Mouse (Mus musculus) C2C12 (cell line): Measurements from ENCODE around the gene Caprin2. TPM values are rescaled to one million over a fixed set of nuclear protein-coding genes. Genes with fewer than 3 reads are reported as not detected.

ENCODE experiments used
- H3K27me3 ChIP-seq: one replicate; pipeline ENCODE4 v1.6.1; 2011; ENCODE audit not compliant: control insufficient read depth, insufficient read depth, insufficient read length
- H3K36me3 ChIP-seq: one replicate; pipeline ENCODE4 v1.6.1; 2011; ENCODE audit not compliant: control insufficient read depth, insufficient read depth
- H3K4me3 ChIP-seq: one replicate; pipeline ENCODE4 v1.5.1; 2011; ENCODE audit warnings: mild to moderate bottlenecking, control low read depth; ENCODE audit not compliant: poor library complexity, insufficient read depth, severe bottlenecking
- H3K79me2 ChIP-seq: one replicate; pipeline ENCODE4 v1.6.1; 2011; ENCODE audit not compliant: control insufficient read depth, insufficient read depth
- H3K79me3 ChIP-seq: one replicate; pipeline ENCODE4 v1.6.1; 2011; ENCODE audit warnings: low read depth, control low read depth
- H3ac ChIP-seq: one replicate; pipeline ENCODE3; 2011; ENCODE audit warnings: low read depth; ENCODE audit not compliant: control insufficient read depth, insufficient read length
- CEBPB ChIP-seq: IDR thresholded peaks from one replicate; pipeline ENCODE4 v1.6.1; 2011; ENCODE audit warnings: low read depth, mild to moderate bottlenecking, control low read depth, moderate library complexity
- CTCF ChIP-seq: IDR thresholded peaks from one replicate; pipeline ENCODE4 v1.5.1; 2011; ENCODE audit not compliant: control insufficient read depth, insufficient read depth, insufficient read length
- FOSL1 ChIP-seq: IDR thresholded peaks from one replicate; pipeline ENCODE4 v1.8.0; 2011; ENCODE audit warnings: mild to moderate bottlenecking, low read length; ENCODE audit not compliant: poor library complexity, insufficient read depth, severe bottlenecking
- MAX ChIP-seq: IDR thresholded peaks from one replicate; pipeline ENCODE4 v1.6.1; 2011; ENCODE audit warnings: mild to moderate bottlenecking, control low read depth
- MYOD1 ChIP-seq: IDR thresholded peaks from one replicate; pipeline ENCODE4 v1.6.1; 2011; ENCODE audit warnings: low read depth; ENCODE audit not compliant: control insufficient read depth, insufficient read length
- MYOG ChIP-seq: IDR thresholded peaks from one replicate; pipeline ENCODE4 v1.6.1; 2011; ENCODE audit not compliant: control insufficient read depth, insufficient read length; ENCODE audit errors: extremely low read depth
- USF1 ChIP-seq: IDR thresholded peaks from one replicate; pipeline ENCODE4 v1.6.1; 2011; ENCODE audit warnings: low read depth, mild to moderate bottlenecking, control low read depth, moderate library complexity
- polyA plus RNA-seq: library from polyadenylated mRNA; unstranded; fragments of >200 nt; fragmentation: generic; extraction: Trizol; gene quantifications from one replicate; pipeline ENCODE4 v1.2.1, GENCODE M21; 2012; ENCODE audit warnings: missing spikeins

Gene Caprin2
- polyA plus RNA-seq, 1 experiment: 1.8 TPM

- Histone ChIP-seq H3K79me2 (peaks cover 68% of the 10 kb centered on the region), H3K79me3 (peaks cover 35% of the 10 kb centered on the region), H3K36me3 (no peaks in the 10 kb centered on the region), H3K27me3 (no peaks in the 10 kb centered on the region), H3K4me3 (peak overlapping the region; percentile 80), H3ac (peak overlapping the region; percentile 77)
- TF ChIP-seq CEBPB: no peak
- TF ChIP-seq FOSL1: no peak
- TF ChIP-seq MYOG: no peak
- no peak for TF ChIP-seq CTCF
- no peak for TF ChIP-seq MYOD1
- TF ChIP-seq MAX: no peak
- TF ChIP-seq USF1: no peak
These were observed 65.7 kb downstream of the Caprin2 start for GRCm38 (mm10) chr6:148830355-148830747.

GRCm38 (mm10) chr6:148826119-148826518 lies 69.9 kb downstream of the Caprin2 start:
- Histone ChIP-seq H3K27me3 (no peaks in the 10 kb centered on the region), H3K36me3 (peaks cover 21% of the 10 kb centered on the region), H3K4me3 (no peak overlapping the region), H3K79me3 (peaks cover 35% of the 10 kb centered on the region), H3K79me2 (peaks cover 54% of the 10 kb centered on the region), H3ac (no peak overlapping the region)
- TF ChIP-seq FOSL1 (no peak), MAX (no peak), MYOG (no peak), CEBPB (no peak), MYOD1 (no peak), USF1 (no peak), CTCF (no peak)

- no peak for TF ChIP-seq CTCF
- TF ChIP-seq FOSL1: no peak
- no peak for TF ChIP-seq MYOD1
- no peak for TF ChIP-seq USF1
- no peak for TF ChIP-seq CEBPB
- TF ChIP-seq MYOG: no peak
- no peak for TF ChIP-seq MAX
- H3K79me3 ChIP-seq: no peaks in the 10 kb centered on the region
- peaks cover 46% of the 10 kb centered on the region for H3K36me3 ChIP-seq
- H3K4me3 ChIP-seq: no peak overlapping the region
- H3K79me2 ChIP-seq: no peaks in the 10 kb centered on the region
- H3K27me3 ChIP-seq: no peaks in the 10 kb centered on the region
- no peak overlapping the region for H3ac ChIP-seq
These were observed 77.3 kb downstream of the Caprin2 start for GRCm38 (mm10) chr6:148818624-148819343.

DNA sequence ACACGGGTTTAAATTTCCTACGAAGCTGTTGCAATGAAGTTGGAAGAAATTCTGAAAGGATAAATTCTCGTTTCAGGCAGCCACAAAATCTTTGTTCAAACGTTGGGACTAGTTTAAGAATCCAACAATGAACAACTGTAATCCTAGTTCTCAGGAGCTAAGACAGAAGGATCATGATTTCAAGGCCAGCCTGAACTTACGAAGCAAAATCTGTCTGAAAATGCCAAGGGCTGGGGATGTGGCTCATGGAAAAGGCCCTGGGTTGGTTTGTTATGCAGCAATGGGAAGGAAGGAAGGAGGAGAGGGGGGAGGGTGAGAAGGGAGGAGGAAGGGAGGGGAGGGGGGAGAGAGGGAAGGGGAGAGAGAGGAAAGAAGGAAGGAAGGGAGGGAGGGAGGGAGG lies 79.3 kb downstream of the Caprin2 start:
- Histone ChIP-seq H3ac (no peak overlapping the region), H3K79me3 (no peaks in the 10 kb centered on the region), H3K79me2 (no peaks in the 10 kb centered on the region), H3K27me3 (no peaks in the 10 kb centered on the region), H3K36me3 (peaks cover 40% of the 10 kb centered on the region), H3K4me3 (no peak overlapping the region)
- TF ChIP-seq MAX: no peak
- TF ChIP-seq FOSL1: no peak
- no peak for TF ChIP-seq MYOD1
- TF ChIP-seq MYOG: no peak
- TF ChIP-seq USF1: no peak
- no peak for TF ChIP-seq CTCF
- no peak for TF ChIP-seq CEBPB

DNA sequence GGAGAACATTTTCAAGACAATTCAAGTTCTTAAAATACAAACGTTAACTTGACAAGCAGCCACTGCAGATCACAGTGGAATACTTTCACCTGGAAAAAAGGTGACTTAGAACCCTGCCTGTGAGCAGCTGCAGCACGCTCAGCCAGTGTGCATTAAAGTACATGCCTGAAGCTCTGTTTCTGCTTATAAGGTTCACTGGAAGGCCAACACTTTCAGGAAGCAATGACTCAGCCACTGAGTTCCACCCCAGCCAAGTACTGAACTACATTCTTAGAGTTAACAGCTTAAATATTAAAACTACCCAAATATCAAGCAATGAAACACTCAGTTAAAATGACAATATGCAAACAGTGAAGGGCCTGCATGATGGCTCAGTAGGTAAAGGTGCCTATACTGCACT lies 84.9 kb downstream of the Caprin2 start:
- TF ChIP-seq MYOD1 (no peak), FOSL1 (no peak), CTCF (no peak), MAX (no peak), USF1 (no peak), MYOG (no peak), CEBPB (no peak)
- Histone ChIP-seq H3K36me3 (peaks cover 51% of the 10 kb centered on the region), H3ac (no peak overlapping the region), H3K4me3 (no peak overlapping the region), H3K79me3 (no peaks in the 10 kb centered on the region), H3K79me2 (no peaks in the 10 kb centered on the region), H3K27me3 (no peaks in the 10 kb centered on the region)

DNA sequence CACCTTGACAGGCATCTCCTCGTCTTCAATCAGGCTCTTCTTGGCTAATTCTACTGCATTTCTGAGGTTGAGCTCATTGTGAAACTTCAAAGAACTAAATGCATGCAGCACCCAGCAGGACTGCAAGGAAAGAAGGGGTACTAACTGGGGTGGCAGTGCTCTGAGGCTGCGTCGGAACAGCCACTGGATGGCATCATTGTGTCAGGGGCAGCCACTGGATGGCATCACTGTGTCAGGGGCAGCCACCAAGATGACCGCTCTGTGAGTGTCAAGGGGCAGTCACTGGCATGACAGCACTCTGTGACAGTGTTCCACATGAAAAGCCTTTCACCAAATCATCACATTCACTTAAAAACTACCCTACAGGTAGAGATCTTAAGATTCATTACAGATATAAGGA lies 96.3 kb downstream of the Caprin2 start:
- Histone ChIP-seq H3K27me3 (no peaks in the 10 kb centered on the region), H3K79me2 (no peaks in the 10 kb centered on the region), H3K4me3 (no peak overlapping the region), H3ac (no peak overlapping the region), H3K79me3 (no peaks in the 10 kb centered on the region), H3K36me3 (peaks cover 59% of the 10 kb centered on the region)
- TF ChIP-seq MYOG (no peak), CEBPB (no peak), MAX (no peak), CTCF (no peak), USF1 (no peak), MYOD1 (no peak), FOSL1 (no peak)
